Mouse (Mus musculus): ENCODE data around the gene Tekt4.

- TF ChIP-seq CTCF (conservative IDR thresholded peaks at IDR 0.05; ENCODE audit: low read length) (no peak), POU5F1 (IDR thresholded peaks at IDR 0.05; ENCODE audit: borderline replicate concordance, low read length) (no peak), NANOG (IDR thresholded peaks at IDR 0.05; ENCODE audit: borderline replicate concordance, low read length) (no peak)
These were observed 2.0 kb upstream of the Tekt4 start for GRCm38 (mm10) chr17:25452246-25452965.
